Mouse (Mus musculus) c-Kit-positive CD71-negative TER-119-negative erythroid progenitor cells, embryonic 14.5 days (primary cell): ENCODE measurements around the gene Gm20431.

ENCODE experiments used
- DNase-seq: peaks from one replicate; pipeline ENCODE4 v3.0.0-alpha.2; 2013; ENCODE audit warnings: low read depth

The Gm20431 gene

GRCm38 (mm10) chr2:167688498-167689451, 27.5 kb upstream of the Gm20431 start, which contains the start of gene Cebpb:
TSS of gene Cebpb (plus strand) at chr2:167688915.
- no peak for DNase-seq

- no peak for DNase-seq
Measured at GRCm38 (mm10) chr2:167688126-167688497, 26.8 kb upstream of the Gm20431 start.

- no peak for DNase-seq
Measured at GRCm38 (mm10) chr2:167687651-167688101, 26.4 kb upstream of the Gm20431 start.

GRCm38 (mm10) chr2:167687250-167687586, 25.9 kb upstream of the Gm20431 start:
- DNase-seq = no peak

GRCm38 (mm10) chr2:167686382-167687249, 25.3 kb upstream of the Gm20431 start:
- no peak for DNase-seq

- DNase-seq = no peak
Measured at GRCm38 (mm10) chr2:167685865-167686264, 24.6 kb upstream of the Gm20431 start.

- DNase-seq = peak; percentile 95
Measured at GRCm38 (mm10) chr2:167685137-167685536, 23.8 kb upstream of the Gm20431 start.

- DNase-seq = no peak
Measured at GRCm38 (mm10) chr2:167683721-167684120, 22.4 kb upstream of the Gm20431 start.

GRCm38 (mm10) chr2:167680657-167681056, 19.4 kb upstream of the Gm20431 start:
- no peak for DNase-seq

GRCm38 (mm10) chr2:167679902-167680430, 18.7 kb upstream of the Gm20431 start:
- DNase-seq = no peak

- no peak for DNase-seq
Measured at GRCm38 (mm10) chr2:167678600-167678999, 17.3 kb upstream of the Gm20431 start.

- no peak for DNase-seq
Measured at GRCm38 (mm10) chr2:167675120-167675909, 14.0 kb upstream of the Gm20431 start.

- no peak for DNase-seq
Measured at GRCm38 (mm10) chr2:167672212-167672685, 11.0 kb upstream of the Gm20431 start.

GRCm38 (mm10) chr2:167671101-167671633, 9.9 kb upstream of the Gm20431 start:
- no peak for DNase-seq

GRCm38 (mm10) chr2:167669398-167669797, 8.1 kb upstream of the Gm20431 start:
- DNase-seq = no peak

GRCm38 (mm10) chr2:167668426-167668825, 7.1 kb upstream of the Gm20431 start:
- no peak for DNase-seq

- DNase-seq = no peak
Measured at GRCm38 (mm10) chr2:167665972-167666713, 4.8 kb upstream of the Gm20431 start.

GRCm38 (mm10) chr2:167662713-167663112, 1.4 kb upstream of the Gm20431 start:
- no peak for DNase-seq

GRCm38 (mm10) chr2:167660611-167660971, 705 bp downstream of the Gm20431 start:
- DNase-seq = no peak

- no peak for DNase-seq
Measured at GRCm38 (mm10) chr2:167659847-167660610, 1.3 kb downstream of the Gm20431 start.
